Mouse (Mus musculus) fibroblast of lung, adult 2 months (primary cell): ENCODE results near the gene Ddx3x.
"Not testable (repeated sequence)": the region's sequence is repeated elsewhere in the genome, so short reads cannot be mapped to it uniquely, and the experiment has no call there.

Experiments
- DNase-seq: peaks from one replicate; pipeline ENCODE4 v3.0.0-alpha.2; 2011; ENCODE audit warnings: low read depth

The Ddx3x gene

GRCm38 (mm10) chrX:13280409-13281328, at the start of gene Ddx3x:
Ddx3x (plus strand) TSS chrX:13280970.
- peak; percentile 79 for DNase-seq

GRCm38 (mm10) chrX:13231243-13231642, 49.5 kb upstream of the Ddx3x start:
- DNase-seq = no peak

- DNase-seq = not testable (repeated sequence)
Measured at GRCm38 (mm10) chrX:13232834-13233233, 47.9 kb upstream of the Ddx3x start.

- DNase-seq = no peak
Measured at GRCm38 (mm10) chrX:13233631-13234030, 47.1 kb upstream of the Ddx3x start.

- DNase-seq = no peak
Measured at GRCm38 (mm10) chrX:13234709-13235108, 46.1 kb upstream of the Ddx3x start.

GRCm38 (mm10) chrX:13236100-13236568, 44.6 kb upstream of the Ddx3x start:
- DNase-seq = no peak

- DNase-seq = no peak
Measured at GRCm38 (mm10) chrX:13239455-13239854, 41.3 kb upstream of the Ddx3x start.

- DNase-seq = no peak
Measured at GRCm38 (mm10) chrX:13240646-13241425, 39.9 kb upstream of the Ddx3x start.

GRCm38 (mm10) chrX:13241426-13242319, 39.1 kb upstream of the Ddx3x start:
- no peak for DNase-seq

- peak; percentile 78 for DNase-seq
Measured at GRCm38 (mm10) chrX:13242320-13243096, 38.3 kb upstream of the Ddx3x start.

GRCm38 (mm10) chrX:13243133-13244123, 37.3 kb upstream of the Ddx3x start:
- no peak for DNase-seq

- DNase-seq = no peak
Measured at GRCm38 (mm10) chrX:13244588-13244987, 36.2 kb upstream of the Ddx3x start.

GRCm38 (mm10) chrX:13245027-13245426, 35.7 kb upstream of the Ddx3x start:
- DNase-seq = no peak

- no peak for DNase-seq
Measured at GRCm38 (mm10) chrX:13251683-13252082, 29.1 kb upstream of the Ddx3x start.

GRCm38 (mm10) chrX:13254273-13254672, 26.5 kb upstream of the Ddx3x start:
- DNase-seq = no peak

GRCm38 (mm10) chrX:13263356-13263755, 17.4 kb upstream of the Ddx3x start:
- no peak for DNase-seq

GRCm38 (mm10) chrX:13275519-13276137, 5.1 kb upstream of the Ddx3x start:
- DNase-seq = no peak

GRCm38 (mm10) chrX:13278996-13279395, 1.8 kb upstream of the Ddx3x start:
- no peak for DNase-seq

GRCm38 (mm10) chrX:13280037-13280408, 747 bp upstream of the Ddx3x start:
- no peak for DNase-seq
